Mouse (Mus musculus): ENCODE data around the gene Usp20. TPM values are rescaled to one million over a fixed set of nuclear protein-coding genes. Genes with fewer than 3 reads are reported as not detected.

Usp20 gene
- polyA plus RNA-seq, 1 experiment from 2014 or later = 20.6 TPM

DNA sequence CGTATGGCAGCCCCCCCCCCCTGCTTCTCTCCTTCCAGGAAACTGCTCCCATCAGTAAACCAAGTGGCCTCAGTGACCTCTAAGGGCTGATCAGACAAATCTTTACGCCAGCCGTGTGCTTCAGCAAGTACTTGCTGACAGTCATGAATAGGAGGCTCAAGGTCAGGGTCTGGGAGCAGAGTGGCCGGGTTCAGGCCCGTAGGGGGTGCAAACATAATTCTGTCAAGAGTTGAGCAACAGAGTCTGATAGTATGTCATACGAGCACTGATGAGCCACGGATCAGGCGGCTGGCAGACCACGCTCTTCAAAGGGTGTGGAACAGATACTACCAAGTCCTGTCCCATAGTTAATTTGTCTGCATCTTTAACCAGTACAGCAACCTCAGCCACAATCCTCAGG lies 8.1 kb downstream of the Usp20 start:
- Histone ChIP-seq H3K36me3 (no peaks in the 10 kb centered on the region), H3K4me2 (no peak overlapping the region), H3K4me1 (replicated peaks) (0 out of 2 replicates have a peak, but pooled peaks cover 7% of the 10 kb centered on the region), H3K27me3 (no peaks in the 10 kb centered on the region), H3K27ac (no peak overlapping the region), H3K9me3 (no peaks in the 10 kb centered on the region), H3K4me3 (replicated peaks) (no peak overlapping the region), H3K9ac (replicated peaks) (no peak overlapping the region)
- ATAC-seq (ENCODE audit: insufficient number of reproducible peaks, insufficient read depth, low FRiP score, low TSS enrichment, low read depth) = no peak
- 88% methylated on average over 9 of the region's 9 CpGs for WGBS

- H3K9ac ChIP-seq (replicated peaks) = no peak overlapping the region
- H3K4me2 ChIP-seq = no peak overlapping the region
- no peak overlapping the region for H3K27ac ChIP-seq
- no peaks in the 10 kb centered on the region for H3K9me3 ChIP-seq
- H3K4me3 ChIP-seq (replicated peaks) = no peak overlapping the region
- no peaks in the 10 kb centered on the region for H3K27me3 ChIP-seq
- peaks cover 6% of the 10 kb centered on the region; the same call in 1 of the 2 replicates for H3K4me1 ChIP-seq (replicated peaks)
- 93% methylated on average over 4 of the region's 4 CpGs for WGBS
- no peak for ATAC-seq (ENCODE audit: insufficient number of reproducible peaks, insufficient read depth, low FRiP score, low TSS enrichment, low read depth)
- peaks cover 2% of the 10 kb centered on the region; the same call in 1 of the 2 replicates for H3K36me3 ChIP-seq
These were observed 12.8 kb downstream of the Usp20 start for GRCm38 (mm10) chr2:30994853-30995252.

DNA sequence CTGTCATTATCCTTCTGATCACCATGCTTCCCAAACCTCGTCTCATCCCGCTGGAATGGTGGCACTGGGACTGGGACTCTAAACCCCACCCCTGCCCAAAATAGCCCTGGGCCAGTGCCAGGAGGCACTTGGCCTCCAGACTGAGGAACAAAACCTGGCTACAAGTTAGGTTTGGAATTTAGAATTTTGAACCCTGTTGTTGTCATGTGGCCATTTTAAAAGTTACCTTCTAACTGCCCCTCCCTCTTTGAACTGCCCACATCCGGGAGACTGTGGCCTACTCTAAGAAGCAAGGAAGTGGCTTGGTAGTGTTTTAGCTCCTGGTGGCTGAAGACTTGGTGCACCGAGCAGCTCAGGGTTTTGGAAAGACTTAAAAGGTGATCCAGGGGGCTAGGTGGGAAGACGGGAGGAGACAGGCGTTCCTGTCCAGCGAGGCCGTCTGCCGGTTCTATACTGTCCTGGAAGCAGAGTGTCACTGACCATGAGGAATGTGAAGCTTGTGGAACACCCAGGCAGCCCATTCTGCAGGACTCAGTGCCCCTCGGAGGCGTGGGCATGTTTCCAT lies 13.4 kb downstream of the Usp20 start:
- H3K4me2 ChIP-seq = no peak overlapping the region
- 81% methylated on average over 11 of the region's 11 CpGs for WGBS
- H3K27me3 ChIP-seq = no peaks in the 10 kb centered on the region
- H3K36me3 ChIP-seq = peaks cover 7% of the 10 kb centered on the region; the same call in 1 of the 2 replicates
- H3K27ac ChIP-seq = no peak overlapping the region
- H3K9ac ChIP-seq (replicated peaks) = no peak overlapping the region
- H3K4me1 ChIP-seq (replicated peaks) = peaks cover 6% of the 10 kb centered on the region; the same call in 1 of the 2 replicates
- H3K4me3 ChIP-seq (replicated peaks) = no peak overlapping the region
- H3K9me3 ChIP-seq = no peaks in the 10 kb centered on the region
- no peak for ATAC-seq (ENCODE audit: insufficient number of reproducible peaks, insufficient read depth, low FRiP score, low TSS enrichment, low read depth)

GRCm38 (mm10) chr2:30998443-30999260 lies 16.6 kb downstream of the Usp20 start:
- Histone ChIP-seq H3K27me3 (no peaks in the 10 kb centered on the region), H3K4me2 (no peak overlapping the region), H3K9me3 (no peaks in the 10 kb centered on the region), H3K9ac (replicated peaks) (no peak overlapping the region), H3K36me3 (peaks cover 27% of the 10 kb centered on the region; the same call in 1 of the 2 replicates), H3K27ac (no peak overlapping the region), H3K4me1 (replicated peaks) (peaks cover 6% of the 10 kb centered on the region; the same call in 1 of the 2 replicates), H3K4me3 (replicated peaks) (no peak overlapping the region)
- WGBS = 43% methylated on average over 8 of the region's 8 CpGs
- no peak for ATAC-seq (ENCODE audit: insufficient number of reproducible peaks, insufficient read depth, low FRiP score, low TSS enrichment, low read depth)

DNA sequence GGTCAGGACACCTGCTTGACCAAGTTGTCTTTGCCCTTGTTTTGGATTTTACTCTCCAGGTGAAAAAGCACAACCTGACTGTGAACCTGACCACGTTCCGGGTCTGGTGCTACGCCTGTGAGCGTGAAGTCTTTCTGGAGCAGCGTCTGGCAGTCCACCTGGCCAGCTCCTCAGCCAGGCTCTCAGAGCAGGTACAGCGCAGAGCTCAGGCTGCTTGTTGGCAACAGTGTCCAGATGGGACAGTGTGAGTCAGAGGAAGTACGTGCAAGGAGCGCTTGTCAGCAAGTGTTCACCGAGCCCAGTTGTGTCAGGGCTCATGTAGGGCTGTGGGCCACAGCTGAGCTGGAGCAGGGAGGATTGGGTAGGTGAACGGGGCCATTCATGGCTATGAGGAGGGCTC lies 20.8 kb downstream of the Usp20 start:
- H3K4me3 ChIP-seq (replicated peaks) = no peak overlapping the region
- H3K9me3 ChIP-seq = no peaks in the 10 kb centered on the region
- no peak for ATAC-seq (ENCODE audit: insufficient number of reproducible peaks, insufficient read depth, low FRiP score, low TSS enrichment, low read depth)
- no peak overlapping the region for H3K9ac ChIP-seq (replicated peaks)
- H3K36me3 ChIP-seq = peaks cover 50% of the 10 kb centered on the region; the same call in 1 of the 2 replicates
- WGBS = 91% methylated on average over 10 of the region's 10 CpGs
- H3K27me3 ChIP-seq = no peaks in the 10 kb centered on the region
- no peak overlapping the region for H3K4me2 ChIP-seq
- H3K27ac ChIP-seq = no peak overlapping the region
- H3K4me1 ChIP-seq (replicated peaks) = peaks cover 6% of the 10 kb centered on the region; the same call in 1 of the 2 replicates

DNA sequence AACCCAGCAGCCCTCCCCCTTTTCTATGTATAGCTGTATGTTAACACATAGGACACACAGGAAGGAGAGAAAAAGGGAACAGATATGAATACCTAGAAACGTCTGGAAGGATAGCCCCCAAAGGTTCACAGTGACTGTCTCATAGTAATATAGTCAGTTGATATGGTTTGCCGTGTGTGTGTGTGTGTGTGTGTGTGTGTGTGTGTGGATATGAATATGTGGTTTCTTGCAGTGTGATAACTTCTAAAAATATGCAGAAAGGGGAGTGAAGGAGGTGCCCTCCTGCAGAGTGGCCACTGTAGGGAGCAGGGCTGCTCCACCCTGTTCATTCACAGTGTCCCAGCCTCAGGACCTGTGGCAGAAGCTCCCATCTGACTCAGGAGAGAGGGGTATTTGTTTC lies 23.4 kb downstream of the Usp20 start:
- H3K4me1 ChIP-seq (replicated peaks) = no peaks in the 10 kb centered on the region
- no peak overlapping the region for H3K4me3 ChIP-seq (replicated peaks)
- H3K27me3 ChIP-seq = no peaks in the 10 kb centered on the region
- H3K4me2 ChIP-seq = no peak overlapping the region
- WGBS = 74% methylated on average over 2 of the region's 2 CpGs
- no peak for ATAC-seq (ENCODE audit: insufficient number of reproducible peaks, insufficient read depth, low FRiP score, low TSS enrichment, low read depth)
- no peak overlapping the region for H3K27ac ChIP-seq
- H3K9ac ChIP-seq (replicated peaks) = no peak overlapping the region
- peaks cover 54% of the 10 kb centered on the region for H3K36me3 ChIP-seq
- H3K9me3 ChIP-seq = no peaks in the 10 kb centered on the region

GRCm38 (mm10) chr2:31006434-31006833 lies 24.4 kb downstream of the Usp20 start:
- Histone ChIP-seq H3K9ac (replicated peaks) (no peak overlapping the region), H3K27me3 (no peaks in the 10 kb centered on the region), H3K9me3 (no peaks in the 10 kb centered on the region), H3K27ac (no peak overlapping the region), H3K36me3 (peaks cover 62% of the 10 kb centered on the region), H3K4me3 (replicated peaks) (no peak overlapping the region), H3K4me1 (replicated peaks) (no peaks in the 10 kb centered on the region), H3K4me2 (no peak overlapping the region)
- no peak for ATAC-seq (ENCODE audit: insufficient number of reproducible peaks, insufficient read depth, low FRiP score, low TSS enrichment, low read depth)
- WGBS = 87% methylated on average over 5 of the region's 5 CpGs

GRCm38 (mm10) chr2:31007208-31007607 lies 25.1 kb downstream of the Usp20 start:
- H3K36me3 ChIP-seq = peaks cover 59% of the 10 kb centered on the region
- WGBS = 82% methylated on average over 5 of the region's 5 CpGs
- ATAC-seq (ENCODE audit: insufficient number of reproducible peaks, insufficient read depth, low FRiP score, low TSS enrichment, low read depth) = no peak

GRCm38 (mm10) chr2:31013371-31014120 lies 31.5 kb downstream of the Usp20 start:
- Histone ChIP-seq H3K4me1 (replicated peaks) (no peaks in the 10 kb centered on the region), H3K4me2 (no peak overlapping the region), H3K4me3 (replicated peaks) (no peak overlapping the region), H3K27ac (no peak overlapping the region), H3K9me3 (no peaks in the 10 kb centered on the region), H3K27me3 (no peaks in the 10 kb centered on the region), H3K36me3 (peaks cover 51% of the 10 kb centered on the region), H3K9ac (replicated peaks) (no peak overlapping the region)
- WGBS = 72% methylated on average over 14 of the region's 14 CpGs
- no peak for ATAC-seq (ENCODE audit: insufficient number of reproducible peaks, insufficient read depth, low FRiP score, low TSS enrichment, low read depth)

More at GRCm38 (mm10) chr2:31007208-31007607, 25.1 kb downstream of the Usp20 start:
- Histone ChIP-seq H3K4me2 (no peak overlapping the region), H3K4me1 (replicated peaks) (no peaks in the 10 kb centered on the region), H3K9me3 (no peaks in the 10 kb centered on the region), H3K27ac (no peak overlapping the region), H3K9ac (replicated peaks) (no peak overlapping the region), H3K4me3 (replicated peaks) (no peak overlapping the region), H3K27me3 (no peaks in the 10 kb centered on the region)

- Histone ChIP-seq H3K27me3 (no peaks in the 10 kb centered on the region), H3K36me3 (peaks cover 66% of the 10 kb centered on the region), H3K9me3 (no peaks in the 10 kb centered on the region), H3K27ac (no peak overlapping the region), H3K4me1 (replicated peaks) (no peaks in the 10 kb centered on the region), H3K9ac (replicated peaks) (no peak overlapping the region), H3K4me3 (replicated peaks) (no peak overlapping the region), H3K4me2 (no peak overlapping the region)
- 90% methylated on average over 18 of the region's 18 CpGs for WGBS
- no peak for ATAC-seq (ENCODE audit: insufficient number of reproducible peaks, insufficient read depth, low FRiP score, low TSS enrichment, low read depth)
These were observed 35.7 kb downstream of the Usp20 start for GRCm38 (mm10) chr2:31017625-31018317.

- Histone ChIP-seq H3K36me3 (peaks cover 66% of the 10 kb centered on the region), H3K27ac (no peak overlapping the region), H3K9me3 (no peaks in the 10 kb centered on the region), H3K4me3 (replicated peaks) (no peak overlapping the region), H3K4me2 (no peak overlapping the region), H3K4me1 (replicated peaks) (no peaks in the 10 kb centered on the region), H3K9ac (replicated peaks) (no peak overlapping the region), H3K27me3 (no peaks in the 10 kb centered on the region)
- ATAC-seq (ENCODE audit: insufficient number of reproducible peaks, insufficient read depth, low FRiP score, low TSS enrichment, low read depth) = no peak
- 81% methylated on average over 8 of the region's 8 CpGs for WGBS
These were observed 36.4 kb downstream of the Usp20 start for GRCm38 (mm10) chr2:31018519-31018918.
